ENCODE assay signal across 27 mouse cellular contexts in the genomic region with DNA sequence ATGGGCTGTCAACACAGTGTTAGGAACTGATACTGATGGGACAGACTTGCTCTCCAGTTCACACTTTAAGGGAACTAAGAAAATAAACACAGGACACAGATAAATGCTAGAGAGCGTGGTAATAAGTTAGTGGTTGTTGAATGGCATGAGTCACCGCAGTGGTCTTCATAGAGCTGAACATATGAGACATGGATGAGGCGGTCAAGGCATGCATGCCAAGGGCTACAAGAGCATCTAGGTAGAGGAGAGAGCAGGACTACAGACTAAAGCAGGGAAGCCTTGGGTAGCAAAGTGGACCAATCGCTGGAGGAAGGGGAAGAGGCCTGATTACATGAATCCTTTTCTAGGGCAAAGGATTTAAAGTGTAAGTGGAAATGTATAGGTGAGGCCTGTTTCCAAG. TPM values are rescaled to one million over a fixed set of nuclear protein-coding genes. Genes with fewer than 3 reads are reported as not detected.
"Had no signal": no experiment of that assay in that cellular context is flagged by ENCODE, and none has a peak within 500 bp of the region (broad histone marks: within the 10 kb centered on the region; RNA-seq: fewer than 3 reads in every experiment).

No protein-coding gene starts in this region.

- H3K27ac ChIP-seq: embryonic facial prominence, embryonic 10.5 days; embryonic facial prominence, embryonic 12.5 days; embryonic facial prominence, embryonic 13.5 days; embryonic facial prominence, embryonic 15.5 days; forebrain, embryonic 10.5 days; forebrain, embryonic 12.5 days; forebrain, embryonic 13.5 days; forebrain, embryonic 15.5 days; gastrocnemius, adult 2 months; heart, adult 2 months; heart, embryonic 10.5 days had no signal

- DNase-seq: cerebellum, adult 9-11 months; cerebellum, postnatal 10 days; cerebellum, postnatal 14 days; cerebellum, postnatal 25 days; cerebellum, postnatal 36 days; embryo, embryonic 11 days; forebrain, postnatal 0 days; gastrocnemius, adult 2 months; gastrocnemius, postnatal 10 days; gastrocnemius, postnatal 14 days; gastrocnemius, postnatal 25 days; gastrocnemius, postnatal 36 days; heart, adult 18-20 months; heart, adult 2 months had no signal

- H3K27me3 ChIP-seq: embryonic facial prominence, embryonic 12.5 days; embryonic facial prominence, embryonic 13.5 days; embryonic facial prominence, embryonic 15.5 days; forebrain, embryonic 12.5 days; forebrain, embryonic 13.5 days; forebrain, embryonic 15.5 days had no signal

- ATAC-seq: forebrain, embryonic 13.5 days; forebrain, embryonic 14.5 days; forebrain, embryonic 15.5 days; forebrain, embryonic 16.5 days; forebrain, postnatal 0 days had no signal

- H3K4me3 ChIP-seq: embryonic facial prominence, embryonic 10.5 days; embryonic facial prominence, embryonic 12.5 days; embryonic facial prominence, embryonic 13.5 days; embryonic facial prominence, embryonic 15.5 days; erythroblast, embryonic 14.5 days; forebrain, embryonic 10.5 days; forebrain, embryonic 12.5 days; forebrain, embryonic 13.5 days; forebrain, embryonic 15.5 days; gastrocnemius, adult 2 months; heart, adult 2 months; heart, embryonic 10.5 days had no signal

- H3K9ac ChIP-seq: embryonic facial prominence, embryonic 12.5 days; embryonic facial prominence, embryonic 13.5 days; embryonic facial prominence, embryonic 15.5 days; forebrain, embryonic 12.5 days; forebrain, embryonic 13.5 days; forebrain, embryonic 15.5 days; forebrain, postnatal 0 days had no signal

- H3K36me3 ChIP-seq: embryonic facial prominence, embryonic 12.5 days; embryonic facial prominence, embryonic 13.5 days; forebrain, embryonic 15.5 days had no signal

- H3K9me3 ChIP-seq: embryonic facial prominence, embryonic 10.5 days; embryonic facial prominence, embryonic 12.5 days; embryonic facial prominence, embryonic 13.5 days; embryonic facial prominence, embryonic 15.5 days; forebrain, embryonic 10.5 days; forebrain, embryonic 12.5 days; forebrain, embryonic 13.5 days; forebrain, embryonic 15.5 days; heart, embryonic 10.5 days had no signal

- H3K4me2 ChIP-seq: embryonic facial prominence, embryonic 12.5 days; embryonic facial prominence, embryonic 13.5 days; embryonic facial prominence, embryonic 15.5 days; forebrain, embryonic 12.5 days; forebrain, embryonic 13.5 days; forebrain, embryonic 15.5 days had no signal

RNA-seq across cellular contexts. Expression of a gene that starts 41.1 kb away (rescaled TPM):
- total RNA-seq: granulocyte monocyte progenitor cell, adult 5-6 weeks had no signal
- polyA plus RNA-seq: erythroblast, embryonic 14.5 days had no signal

RNA-seq across cellular contexts. Expression of a gene that starts 59.0 kb away (rescaled TPM):
- total RNA-seq: granulocyte monocyte progenitor cell, adult 5-6 weeks had no signal
- polyA plus RNA-seq: erythroblast, embryonic 14.5 days had no signal
